Comparison of ENCODE assay signal across 18 mouse cellular contexts in genomic region chr3:34757130-34757529, GRCm38 (mm10).
DNase-seq lines count a peak whose midpoint lies in the region; ATAC-seq and TF ChIP-seq lines count a peak whose summit lies in the region.
"Had no signal": no experiment of that assay in that cellular context is flagged by ENCODE, and none has a peak within 500 bp of the region (broad histone marks: within the 10 kb centered on the region; RNA-seq: fewer than 3 reads in every experiment).

No protein-coding gene starts in this region.

- peak overlapping the region; percentile 97 for H3K27ac ChIP-seq in ES-Bruce4 (ENCODE audit: insufficient read depth, low read length)
- H3K27ac ChIP-seq in ES-E14 (ENCODE audit: insufficient read depth, low read depth, low read length, poor library complexity, severe bottlenecking) = peak overlapping the region; percentile 99
- H3K27ac ChIP-seq in kidney, adult 2 months (ENCODE audit: insufficient read depth, low read depth, low read length) = no peak overlapping the region
- H3K27ac ChIP-seq: embryonic facial prominence, embryonic 13.5 days; embryonic facial prominence, embryonic 15.5 days; forebrain, embryonic 13.5 days; forebrain, embryonic 15.5 days had no signal

- peak overlapping the region; percentile 83 for H3K4me3 ChIP-seq in ES-Bruce4 (ENCODE audit: low read depth, low read length)
- H3K4me3 ChIP-seq in ES-E14 (ENCODE audit: insufficient read depth in 1 of 2, low read depth in 1 of 2, low read length in 2 of 2, poor library complexity in 1 of 2, severe bottlenecking in 1 of 2) = peak overlapping the region; percentile 53 to 74
- no peak overlapping the region for H3K4me3 ChIP-seq in kidney, adult 2 months (ENCODE audit: insufficient read depth, low read depth, low read length)
- H3K4me3 ChIP-seq: embryonic facial prominence, embryonic 13.5 days; embryonic facial prominence, embryonic 15.5 days; forebrain, embryonic 13.5 days; forebrain, embryonic 15.5 days had no signal

- peak overlapping the region; percentile 92 for H3K9ac ChIP-seq in ES-Bruce4 (ENCODE audit: low read depth, poor library complexity, severe bottlenecking)
- peak overlapping the region; percentile 90 for H3K9ac ChIP-seq in ES-E14 (ENCODE audit: insufficient read depth, low read depth, low read length, poor library complexity, severe bottlenecking)
- H3K9ac ChIP-seq: embryonic facial prominence, embryonic 13.5 days; embryonic facial prominence, embryonic 15.5 days; forebrain, embryonic 13.5 days; forebrain, embryonic 15.5 days; forebrain, postnatal 0 days had no signal

- intact Hi-C loops in left cerebral cortex, postnatal 36 days (cut with DNase I) = no loop called here

- H3K4me1 ChIP-seq in ES-Bruce4 (ENCODE audit: control insufficient read depth, insufficient read depth, low read length) (peaks cover 7% of the 10 kb centered on the region), ES-E14 (ENCODE audit: control insufficient read depth in 2 of 2, insufficient read depth in 2 of 2, low read length in 2 of 2, poor library complexity in 1 of 2) (peaks cover 19 to 23% of the 10 kb centered on the region in 2 experiments)
- H3K4me1 ChIP-seq in kidney, adult 2 months (ENCODE audit: control insufficient read depth, insufficient read depth, low read length) = no peaks in the 10 kb centered on the region
- H3K4me1 ChIP-seq: embryonic facial prominence, embryonic 13.5 days; embryonic facial prominence, embryonic 15.5 days; forebrain, embryonic 13.5 days; forebrain, embryonic 15.5 days had no signal

- in situ Hi-C loops in ES-E14 (cut with MboI; ENCODE audit: low sequenced_read_pairs in 2 of 2, unreplicated experiment in 2 of 2) = loop anchor here in 1 of 2 experiments (25.0 kb wide), 1 partner anchor 95 kb away; the partner anchor contains the start of gene Sox2

- TF ChIP-seq EP300 in ES-Bruce4 (IDR thresholded peaks at IDR 0.05; ENCODE audit: insufficient read depth, low read depth, low read length) = 0 out of 2 replicates have a peak, but pooled peaks have one; percentile 46

- 71% methylated on average over 6 of the region's 6 CpGs for WGBS in kidney, adult 2 months

- H3K9me3 ChIP-seq in ES-Bruce4 (replicated peaks; ENCODE audit: control insufficient read depth, insufficient read depth, low read length, poor library complexity, severe bottlenecking) (no peaks in the 10 kb centered on the region), ES-E14 (ENCODE audit: control insufficient read depth, insufficient read depth, low read depth, low read length) (no peaks in the 10 kb centered on the region)
- H3K9me3 ChIP-seq: embryonic facial prominence, embryonic 13.5 days; embryonic facial prominence, embryonic 15.5 days; forebrain, embryonic 13.5 days; forebrain, embryonic 15.5 days had no signal

- TF ChIP-seq POLR2A in ES-Bruce4 (IDR thresholded peaks at IDR 0.05; ENCODE audit: insufficient read depth, low read length) = no peak
- TF ChIP-seq POLR2A in kidney, adult 2 months (IDR thresholded peaks at IDR 0.05; ENCODE audit: low read depth, low read length) = no peak

- no peak for ATAC-seq in erythroblast, adult 5-6 weeks (replicated peaks; ENCODE audit: low FRiP score, poor library complexity, severe bottlenecking)
- ATAC-seq: forebrain, embryonic 13.5 days; forebrain, embryonic 15.5 days; forebrain, postnatal 0 days had no signal

- H3K36me3 ChIP-seq in ES-Bruce4 (ENCODE audit: control insufficient read depth, insufficient read depth, low read length, poor library complexity, severe bottlenecking) = no peaks in the 10 kb centered on the region
- no peaks in the 10 kb centered on the region for H3K36me3 ChIP-seq in ES-E14 (ENCODE audit: control insufficient read depth, insufficient read depth, low read length, poor library complexity, severe bottlenecking)
- no peaks in the 10 kb centered on the region for H3K36me3 ChIP-seq in kidney, adult 2 months (ENCODE audit: control insufficient read depth, insufficient read depth, low read length)
- H3K36me3 ChIP-seq: embryonic facial prominence, embryonic 13.5 days; embryonic facial prominence, embryonic 15.5 days; forebrain, embryonic 15.5 days had no signal

- TF ChIP-seq CTCF in ES-Bruce4 (IDR thresholded peaks at IDR 0.05; ENCODE audit: low read depth, low read length) = no peak
- TF ChIP-seq CTCF in kidney, adult 2 months (conservative IDR thresholded peaks at IDR 0.05; ENCODE audit: insufficient read depth, insufficient read length, low read depth, low read length) = no peak

- peak; percentile 52 for DNase-seq in ES-E14 (ENCODE audit: low read depth, low spot score)
- DNase-seq in ZHBTc4 (ENCODE audit: low read depth, low spot score) = peak; percentile 78
- no peak for DNase-seq in left cerebral cortex, postnatal 36 days (ENCODE audit: low spot score in 2 of 2)
- no peak for DNase-seq in kidney, adult 2 months
- DNase-seq: cerebellum, adult 11 months; cerebellum, adult 18-20 months; cerebellum, adult 8-10 months; cerebellum, adult 9-11 months; cerebellum, postnatal 14 days; cerebellum, postnatal 36 days; embryo, embryonic 11 days; forebrain, postnatal 0 days had no signal

- no peaks in the 10 kb centered on the region for H3K27me3 ChIP-seq in ES-Bruce4 (ENCODE audit: control insufficient read depth, insufficient read depth, low read length, poor library complexity, severe bottlenecking)
- H3K27me3 ChIP-seq in kidney, adult 2 months (replicated peaks; ENCODE audit: control insufficient read depth, insufficient read depth, low read length) = no peaks in the 10 kb centered on the region
- H3K27me3 ChIP-seq: embryonic facial prominence, embryonic 13.5 days; embryonic facial prominence, embryonic 15.5 days; forebrain, embryonic 13.5 days; forebrain, embryonic 15.5 days had no signal

TF ChIP-seq in ES-E14, 5 proteins besides CTCF, POLR2A, EP300 and RAD21:
- no peak for TF ChIP-seq CHD2 (IDR thresholded peaks at IDR 0.05; ENCODE audit: low read depth, low read length)
- no peak for TF ChIP-seq ZNF384 (IDR thresholded peaks at IDR 0.05; ENCODE audit: low read depth, low read length)
- no peak for TF ChIP-seq MAFK (IDR thresholded peaks at IDR 0.05; ENCODE audit: insufficient read depth, low read depth, low read length)
- no peak for TF ChIP-seq ZC3H11A (IDR thresholded peaks at IDR 0.05; ENCODE audit: borderline replicate concordance, low read depth, low read length)
- TF ChIP-seq HCFC1 (IDR thresholded peaks at IDR 0.05; ENCODE audit: borderline replicate concordance, insufficient read depth, low read length) = no peak

Comparison
In these comparisons a context has a peak if more than half of its experiments do, and no peak if none do; other contexts are left out.
1. DNase-seq: peak in ES-E14 (single experiment) and ZHBTc4 (single experiment); none in left cerebral cortex, postnatal 36 days (0 of 2) and kidney, adult 2 months (single experiment).